Mouse (Mus musculus) forebrain, postnatal 0 days (tissue): ENCODE results near the gene Ccl20. TPM values are rescaled to one million over a fixed set of nuclear protein-coding genes. Genes with fewer than 3 reads are reported as not detected.

Source experiments
- ATAC-seq: fragments of 200-750 bp; cut with Nextera tagmentation; 2 replicates; pipeline ENCODE4 v1.8.0; 2017; ENCODE audit warnings: mild to moderate bottlenecking, moderate library complexity
- DNase-seq: peaks from one replicate; pipeline ENCODE4 v3.0.0-alpha.2; 2015
- H3K27ac ChIP-seq: fragments of 300-500 bp; sonication (generic); 2 replicates; pipeline ENCODE4 v1.5.1; 2014; ENCODE audit warnings: low read depth, mild to moderate bottlenecking, antibody characterized with exemption, low read length, moderate library complexity, mixed read lengths
- H3K27me3 ChIP-seq: fragments of 300-500 bp; sonication (generic); 2 replicates; pipeline ENCODE4 v1.6.1; 2014; ENCODE audit warnings: mild to moderate bottlenecking, low read length, mixed read lengths; ENCODE audit not compliant: insufficient read depth
- H3K36me3 ChIP-seq: fragments of 300-500 bp; sonication (generic); 2 replicates; pipeline ENCODE4 v1.6.1; 2014; ENCODE audit warnings: mild to moderate bottlenecking, moderate library complexity; ENCODE audit not compliant: insufficient read depth
- H3K4me1 ChIP-seq: fragments of 300-500 bp; sonication (generic); 2 replicates; pipeline ENCODE4 v1.6.1; 2014; ENCODE audit warnings: antibody characterized with exemption; ENCODE audit not compliant: insufficient read depth
- H3K4me2 ChIP-seq: fragments of 300-500 bp; sonication (generic); 2 replicates; pipeline ENCODE4 v1.6.1; 2014; ENCODE audit warnings: low read depth, mild to moderate bottlenecking, moderate library complexity
- H3K4me3 ChIP-seq: fragments of 300-500 bp; sonication (generic); 2 replicates; pipeline ENCODE4 v1.5.1; 2014; ENCODE audit warnings: low read depth, low read length, mixed read lengths
- H3K9ac ChIP-seq: fragments of 300-500 bp; sonication (generic); 2 replicates; pipeline ENCODE4 v1.6.1; 2014; ENCODE audit warnings: mild to moderate bottlenecking
- H3K9me3 ChIP-seq: fragments of 300-500 bp; sonication (generic); 2 replicates; pipeline ENCODE4 v1.6.1; 2016; ENCODE audit warnings: low read length
- CTCF ChIP-seq: sonication (generic); IDR thresholded peaks from 2 replicates; pipeline ENCODE4 v1.5.1; 2016; ENCODE audit warnings: antibody characterized with exemption, control low read depth, low read depth
- WGBS: fragments of 180-500 bp; shearing (Covaris S2); extraction: QIAGEN DNeasy Blood & Tissue Kit; methylation state at CpG from one replicate; pipeline ENCODE4 v1.1.7; 2014; 5-methylcytosine and 5-hydroxymethylcytosine counted together
- polyA plus RNA-seq: library from polyadenylated mRNA; unstranded; fragments of >200 nt; fragmentation: Nextera tagmentation; extraction: Ambion mirVana; gene quantifications from 2 replicates; pipeline ENCODE4 v1.2.1, GENCODE M21; 2015
- total RNA-seq: library from RNA; depleted of rRNA; stranded (reverse); fragments of >200 nt; gene quantifications from 2 replicates; pipeline ENCODE4 v1.2.3, GENCODE M21; 2014; rRNA removed

Gene Ccl20
- total and polyA plus RNA-seq, 2 experiments from 2014 or later = 0.21 TPM; not detected in 1

- H3K4me2 ChIP-seq = no peak overlapping the region
- H3K27ac ChIP-seq = no peak overlapping the region
- H3K9me3 ChIP-seq = no peaks in the 10 kb centered on the region
- 76% methylated on average over 3 of the region's 3 CpGs for WGBS
- no peak for TF ChIP-seq CTCF
- DNase-seq (no peak), ATAC-seq (no peak)
- no peaks in the 10 kb centered on the region for H3K27me3 ChIP-seq
- 0 out of 2 replicates have a peak, but pooled peaks cover 5% of the 10 kb centered on the region for H3K4me1 ChIP-seq
- H3K4me3 ChIP-seq = no peak overlapping the region
- no peaks in the 10 kb centered on the region for H3K36me3 ChIP-seq
- H3K9ac ChIP-seq = no peak overlapping the region
Observed at GRCm38 (mm10) chr1:83161658-83162057, 45.1 kb downstream of the Ccl20 start.

DNA sequence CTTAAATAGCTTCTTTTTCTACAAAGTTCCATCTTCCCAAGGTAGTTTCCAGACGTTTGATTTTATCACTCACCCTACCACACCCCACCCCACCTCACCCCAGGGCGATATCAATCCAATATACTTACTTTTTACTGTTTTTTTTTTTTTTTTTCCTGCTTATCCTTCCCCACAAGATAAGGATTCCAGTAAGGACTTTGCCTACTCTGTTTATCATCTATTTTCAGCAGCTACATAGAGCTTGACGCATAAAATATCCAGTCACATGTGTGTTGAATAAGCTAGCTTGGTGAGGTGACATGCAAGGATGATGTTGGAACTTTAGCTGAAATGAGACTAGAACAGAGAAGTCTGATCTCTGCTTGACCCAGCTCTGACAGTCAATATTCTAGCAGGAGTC is 47.5 kb downstream of the Ccl20 start:
- H3K27me3 ChIP-seq = no peaks in the 10 kb centered on the region
- WGBS = 78% methylated on average over 3 of the region's 3 CpGs
- no peak overlapping the region for H3K4me2 ChIP-seq
- H3K4me3 ChIP-seq = no peak overlapping the region
- ATAC-seq (no peak), DNase-seq (no peak)
- H3K4me1 ChIP-seq = 0 out of 2 replicates have a peak, but pooled peaks cover 5% of the 10 kb centered on the region
- no peak for TF ChIP-seq CTCF
- H3K36me3 ChIP-seq = no peaks in the 10 kb centered on the region
- H3K9me3 ChIP-seq = no peaks in the 10 kb centered on the region
- no peak overlapping the region for H3K27ac ChIP-seq
- H3K9ac ChIP-seq = no peak overlapping the region

Other genes with a start within 250 kb of the Ccl20 start
- gene A030005L19Rik, start 203.4 kb upstream of the Ccl20 start, total RNA-seq = not detected in 2 replicates
- gene A030005L19Rik, start 203.4 kb upstream of the Ccl20 start, polyA plus RNA-seq = not detected in 2 replicates
- 0.54 TPM in 1 of 2 replicates, not detected in the other for gene A030014E15Rik, start 191.8 kb upstream of the Ccl20 start, total RNA-seq
- gene A030014E15Rik, start 191.8 kb upstream of the Ccl20 start, polyA plus RNA-seq = not detected in 2 replicates
- gene Gm6217, start 185.4 kb upstream of the Ccl20 start, total RNA-seq = not detected in 2 replicates
- not detected in 2 replicates for gene Gm6217, start 185.4 kb upstream of the Ccl20 start, polyA plus RNA-seq
- not detected in 2 replicates for gene A030003K21Rik, start 173.4 kb upstream of the Ccl20 start, total RNA-seq
- 0.18 TPM in 1 of 2 replicates, not detected in the other for gene A030003K21Rik, start 173.4 kb upstream of the Ccl20 start, polyA plus RNA-seq
- gene Gm7544, start 160.8 kb upstream of the Ccl20 start, total RNA-seq = not detected in 2 replicates
- not detected in 2 replicates for gene Gm7544, start 160.8 kb upstream of the Ccl20 start, polyA plus RNA-seq
- gene Gm47955, start 156.5 kb upstream of the Ccl20 start, total RNA-seq = not detected in 2 replicates
- not detected in 2 replicates for gene Gm47955, start 156.5 kb upstream of the Ccl20 start, polyA plus RNA-seq
- gene Gm47959, start 116.2 kb upstream of the Ccl20 start, total RNA-seq = not detected in 2 replicates
- not detected in 2 replicates for gene Gm47959, start 116.2 kb upstream of the Ccl20 start, polyA plus RNA-seq
- gene Slc19a3, start 78.3 kb upstream of the Ccl20 start, total RNA-seq = 0.85 and 1.3 TPM in 2 replicates
- 0.69 and 0.99 TPM in 2 replicates for gene Slc19a3, start 78.3 kb upstream of the Ccl20 start, polyA plus RNA-seq
- not detected in 2 replicates for gene Krtap28-10, start 74.3 kb upstream of the Ccl20 start, total RNA-seq
- not detected in 2 replicates for gene Krtap28-10, start 74.3 kb upstream of the Ccl20 start, polyA plus RNA-seq
- not detected in 2 replicates for gene Gm47969, start 71.8 kb upstream of the Ccl20 start, total RNA-seq
- not detected in 2 replicates for gene Gm47969, start 71.8 kb upstream of the Ccl20 start, polyA plus RNA-seq
- gene A030005K14Rik, start 57.4 kb upstream of the Ccl20 start, total RNA-seq = not detected in 2 replicates
- not detected in 2 replicates for gene A030005K14Rik, start 57.4 kb upstream of the Ccl20 start, polyA plus RNA-seq
- not detected in 2 replicates for gene Krtap28-13, start 55.8 kb upstream of the Ccl20 start, total RNA-seq
- not detected in 2 replicates for gene Krtap28-13, start 55.8 kb upstream of the Ccl20 start, polyA plus RNA-seq
- gene Daw1, start 43.0 kb downstream of the Ccl20 start, total RNA-seq = 2.0 and 2.5 TPM in 2 replicates
- 0.93 and 1.6 TPM in 2 replicates for gene Daw1, start 43.0 kb downstream of the Ccl20 start, polyA plus RNA-seq